Mouse (Mus musculus) spleen, adult 18-20 months (tissue): Measurements from ENCODE around the gene Mkrn1.
"Not testable (repeated sequence)": the region's sequence is repeated elsewhere in the genome, so short reads cannot be mapped to it uniquely, and the experiment has no call there.

Source experiments
- DNase-seq, 2 experiments: peaks; one replicate each; pipeline ENCODE4 v3.0.0; 2022; ENCODE audit warnings: mixed read lengths in 2 of 2

The Mkrn1 gene

GRCm38 (mm10) chr6:39419851-39420721 is at the start of gene Mkrn1:
TSS of gene Mkrn1 (minus strand) at chr6:39420462.
- DNase-seq, result peak; percentile 69 to 79

- no peak for DNase-seq
Observed at GRCm38 (mm10) chr6:39469427-39469826, 49.2 kb upstream of the Mkrn1 start.

GRCm38 (mm10) chr6:39462621-39463538 is 42.6 kb upstream of the Mkrn1 start:
- DNase-seq, result peak; percentile 42 to 79

GRCm38 (mm10) chr6:39460040-39460439 is 39.8 kb upstream of the Mkrn1 start:
- peak in 1 of 2 experiments; percentile 11 for DNase-seq

- no peak for DNase-seq
Observed at GRCm38 (mm10) chr6:39455339-39456160, 35.3 kb upstream of the Mkrn1 start.

- no peak for DNase-seq
Observed at GRCm38 (mm10) chr6:39454616-39455015, 34.4 kb upstream of the Mkrn1 start.

GRCm38 (mm10) chr6:39453564-39453963 is 33.3 kb upstream of the Mkrn1 start:
- DNase-seq, result no peak

GRCm38 (mm10) chr6:39451033-39451432 is 30.8 kb upstream of the Mkrn1 start:
- no peak for DNase-seq

- no peak for DNase-seq
Observed at GRCm38 (mm10) chr6:39450580-39450979, 30.3 kb upstream of the Mkrn1 start.

- DNase-seq, result no peak
Observed at GRCm38 (mm10) chr6:39447429-39448185, 27.3 kb upstream of the Mkrn1 start.

GRCm38 (mm10) chr6:39445801-39446572 is 25.7 kb upstream of the Mkrn1 start:
- DNase-seq, result no peak

GRCm38 (mm10) chr6:39442786-39443287 is 22.6 kb upstream of the Mkrn1 start:
- DNase-seq, result no peak

- DNase-seq, result no peak
Observed at GRCm38 (mm10) chr6:39440207-39440606, 19.9 kb upstream of the Mkrn1 start.

- DNase-seq, result not testable (repeated sequence)
Observed at GRCm38 (mm10) chr6:39437519-39437918, 17.3 kb upstream of the Mkrn1 start.

GRCm38 (mm10) chr6:39435875-39436274 is 15.6 kb upstream of the Mkrn1 start:
- DNase-seq, result no peak

GRCm38 (mm10) chr6:39434886-39435492 is 14.7 kb upstream of the Mkrn1 start:
- no peak for DNase-seq

GRCm38 (mm10) chr6:39434111-39434885 is 14.0 kb upstream of the Mkrn1 start:
- no peak for DNase-seq

GRCm38 (mm10) chr6:39433701-39434100 is 13.4 kb upstream of the Mkrn1 start:
- DNase-seq, result no peak

- no peak for DNase-seq
Observed at GRCm38 (mm10) chr6:39433174-39433573, 12.9 kb upstream of the Mkrn1 start.

- DNase-seq, result no peak
Observed at GRCm38 (mm10) chr6:39430722-39431121, 10.5 kb upstream of the Mkrn1 start.
